Mouse (Mus musculus): ENCODE measurements at regions not wholly inside any gene's neighbourhood (a gene's known extent, or its start where the extent isn't known, plus 50 kb on each side); places are given as distances from the start of the nearest gene placed in this dataset.

DNA sequence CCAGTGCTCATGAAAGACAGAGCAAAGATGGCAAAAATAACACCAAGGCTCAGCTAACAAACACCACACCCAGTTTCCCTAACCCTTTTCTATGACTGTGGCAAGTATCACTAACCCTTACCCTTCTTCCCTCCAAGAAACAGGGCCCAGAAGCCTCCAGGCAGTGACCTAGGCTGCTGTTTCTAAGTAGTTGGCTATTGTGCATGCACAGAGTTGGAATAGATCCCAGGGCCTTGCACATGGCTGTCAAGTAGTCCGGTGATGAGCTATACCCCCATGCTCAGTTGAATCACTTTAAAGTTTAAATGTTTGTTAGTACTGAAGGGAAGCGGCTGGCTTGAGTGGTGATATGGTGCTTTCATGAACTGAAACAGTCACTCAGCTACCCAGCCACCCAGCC lies 53.9 kb upstream of the Arntl start:
- no peak for ATAC-seq (replicated peaks; ENCODE audit: poor library complexity)

DNA sequence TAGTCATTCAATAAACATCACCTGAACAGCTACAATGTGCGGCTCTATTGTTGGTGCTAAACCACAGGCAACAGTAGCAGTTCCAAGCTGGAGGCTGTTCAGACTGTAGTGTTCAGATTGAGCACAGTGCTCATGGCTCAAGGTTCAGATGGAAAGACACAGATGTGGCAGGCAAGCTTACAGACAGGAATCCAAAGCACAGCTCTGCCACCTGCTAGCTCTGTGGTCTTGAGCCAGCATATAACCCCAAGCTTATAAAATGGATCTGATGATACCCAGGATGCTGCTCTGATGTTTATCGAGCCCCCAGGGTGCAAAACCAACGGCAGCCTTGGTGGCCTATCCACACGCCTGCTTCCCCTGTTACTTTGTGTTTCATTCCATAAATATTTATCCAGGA lies 53.2 kb upstream of the Arntl start:
- no peak for ATAC-seq (replicated peaks; ENCODE audit: poor library complexity)

DNA sequence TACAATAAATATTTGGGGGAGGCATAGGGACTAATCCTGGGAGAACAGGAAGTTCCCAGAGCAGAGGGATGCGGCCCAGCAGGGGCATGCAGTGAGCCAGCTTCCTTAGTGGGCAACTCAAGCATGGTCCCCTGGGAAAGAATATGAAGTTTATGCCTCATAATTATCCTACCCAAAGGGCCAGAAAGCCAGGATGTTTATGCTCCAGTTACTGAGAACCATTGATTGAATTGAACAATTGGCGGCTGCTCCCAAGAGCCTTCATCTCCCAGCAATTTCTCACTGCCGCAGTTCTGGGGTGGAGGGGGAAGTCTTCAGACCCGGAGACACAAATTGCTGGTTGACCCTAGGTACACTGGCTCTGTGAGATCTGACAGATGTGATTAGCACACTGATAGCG lies 50.9 kb upstream of the Arntl start:
- no peak for ATAC-seq (replicated peaks; ENCODE audit: poor library complexity)

DNA sequence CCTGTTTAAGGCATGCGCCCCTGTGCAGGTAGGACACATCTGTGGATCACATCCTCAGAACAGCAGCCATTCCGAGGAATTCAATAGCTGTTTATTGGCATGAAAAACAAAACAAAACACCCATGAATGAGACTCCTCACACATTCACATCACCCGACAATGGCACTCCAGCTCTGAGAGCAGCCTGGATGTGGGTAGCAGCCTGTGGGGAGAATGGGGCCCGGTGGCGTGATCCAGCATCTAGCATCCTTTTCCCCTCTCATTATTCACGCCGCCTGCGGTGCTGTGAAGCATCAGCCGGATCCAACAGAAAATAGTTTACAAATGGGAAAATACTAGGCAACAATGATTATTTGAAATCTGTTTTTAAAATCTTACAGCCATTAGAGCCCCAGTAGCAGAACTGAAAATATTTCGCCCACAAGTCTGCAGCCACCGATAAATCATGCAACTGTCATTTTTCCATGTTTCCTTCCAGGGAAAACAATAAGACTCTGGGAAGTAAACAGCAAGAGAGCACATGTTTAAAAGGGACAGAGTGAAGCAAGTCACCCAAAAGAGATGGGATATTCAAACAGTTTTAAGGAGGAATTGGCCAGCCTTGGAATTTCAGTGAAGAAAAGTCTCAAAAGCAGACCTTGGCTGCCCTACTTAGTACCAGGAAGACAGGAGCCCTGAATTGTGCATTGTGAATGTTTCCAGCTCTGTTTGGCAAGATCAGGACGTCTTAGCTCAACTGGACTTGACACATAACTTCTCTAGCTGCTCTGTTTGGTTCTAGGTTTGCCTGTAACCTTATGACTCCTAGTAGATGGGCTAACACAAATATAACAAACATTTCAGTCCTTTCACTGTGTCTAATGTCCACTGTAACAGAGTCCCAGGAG lies 50.2 kb upstream of the Arntl start:
- ATAC-seq (replicated peaks; ENCODE audit: poor library complexity), result no peak
